1 mouse cellular context compared by ENCODE assay signal in genomic region chr8:121934506-121934905, GRCm38 (mm10).
TF ChIP-seq lines count a peak whose summit lies in the region.

No protein-coding gene starts in this region.

TF ChIP-seq in CH12.LX, 34 proteins besides CTCF, POLR2A, EP300 and RAD21 (continued from another document):
- TF ChIP-seq UBTF (IDR thresholded peaks at IDR 0.05; ENCODE audit: low read depth, low read length) (no peak), MAX (IDR thresholded peaks at IDR 0.05; ENCODE audit: low read length) (peak; percentile 13; the same call in 1 of the 2 replicates)
